Mouse (Mus musculus) myocyte (in vitro differentiated cells): ENCODE data around the gene Prl3b1. TPM values are rescaled to one million over a fixed set of nuclear protein-coding genes. Genes with fewer than 3 reads are reported as not detected.

Experiments used
- H3K27me3 ChIP-seq: one replicate; pipeline ENCODE4 v1.6.1; 2011; ENCODE audit not compliant: control insufficient read depth, insufficient read depth, insufficient read length
- H3K36me3 ChIP-seq: one replicate; pipeline ENCODE4 v1.6.1; 2011; ENCODE audit not compliant: control insufficient read depth, insufficient read depth
- H3K4me2 ChIP-seq: one replicate; pipeline ENCODE4 v1.6.1; 2011; ENCODE audit warnings: low read depth, control low read depth
- H3K4me3 ChIP-seq: one replicate; pipeline ENCODE4 v1.5.1; 2011; ENCODE audit warnings: mild to moderate bottlenecking, control low read depth, moderate library complexity
- H3K79me2 ChIP-seq: one replicate; pipeline ENCODE4 v1.6.1; 2011; ENCODE audit not compliant: control insufficient read depth, insufficient read depth
- H3ac ChIP-seq: one replicate; pipeline ENCODE4 v1.6.1; 2011; ENCODE audit not compliant: control insufficient read depth, insufficient read length
- CEBPB ChIP-seq: IDR thresholded peaks from 2 replicates; pipeline ENCODE4 v1.6.1; 2011; ENCODE audit warnings: mild to moderate bottlenecking, moderate library complexity; ENCODE audit not compliant: poor library complexity, insufficient read depth, severe bottlenecking
- E2F4 ChIP-seq: IDR thresholded peaks from one replicate; pipeline ENCODE4 v1.6.1; 2011; ENCODE audit warnings: mild to moderate bottlenecking, control low read depth, moderate library complexity; ENCODE audit not compliant: insufficient read depth
- MAX ChIP-seq: IDR thresholded peaks from one replicate; pipeline ENCODE4 v1.6.1; 2011; ENCODE audit warnings: low read depth, mild to moderate bottlenecking, control low read depth
- MYOD1 ChIP-seq, 3 experiments: IDR thresholded peaks; one replicate each; pipeline ENCODE4 v1.6.1; 2011; ENCODE audit warnings: control low read depth in 2 of 3, low read depth in 2 of 3, mild to moderate bottlenecking in 2 of 3, moderate library complexity in 1 of 3; ENCODE audit not compliant: insufficient read length in 2 of 3, control insufficient read depth in 1 of 3
- MYOG ChIP-seq, 3 experiments: IDR thresholded peaks; one replicate each; pipeline ENCODE4 v1.6.1; 2011; ENCODE audit warnings: control low read depth in 2 of 3, low read depth in 2 of 3, mild to moderate bottlenecking in 2 of 3; ENCODE audit not compliant: insufficient read length in 2 of 3, control insufficient read depth in 1 of 3, insufficient read depth in 1 of 3
- POLR2A ChIP-seq: IDR thresholded peaks from one replicate; pipeline ENCODE4 v1.6.1; 2011; ENCODE audit warnings: low read depth, mild to moderate bottlenecking, control low read depth, moderate library complexity; ENCODE audit not compliant: insufficient read length
- POLR2AphosphoS2 ChIP-seq: IDR thresholded peaks from one replicate; pipeline ENCODE4 v1.6.1; 2011; ENCODE audit warnings: low read depth, control low read depth; ENCODE audit not compliant: insufficient read length
- REST ChIP-seq: IDR thresholded peaks from one replicate; pipeline ENCODE4 v1.6.1; 2011; ENCODE audit warnings: mild to moderate bottlenecking, control low read depth, moderate library complexity; ENCODE audit not compliant: insufficient read depth, insufficient read length
- SRF ChIP-seq: IDR thresholded peaks from one replicate; pipeline ENCODE4 v1.6.1; 2011; ENCODE audit warnings: low read depth; ENCODE audit not compliant: control insufficient read depth, insufficient read length
- TCF12 ChIP-seq: IDR thresholded peaks from one replicate; pipeline ENCODE4 v1.6.1; 2011; ENCODE audit warnings: mild to moderate bottlenecking, control low read depth; ENCODE audit not compliant: poor library complexity, insufficient read depth, severe bottlenecking
- TCF3 ChIP-seq: IDR thresholded peaks from one replicate; pipeline ENCODE4 v1.6.1; 2011; ENCODE audit warnings: low read depth, control low read depth; ENCODE audit not compliant: insufficient read length
- USF1 ChIP-seq: IDR thresholded peaks from one replicate; pipeline ENCODE4 v1.6.1; 2011; ENCODE audit warnings: low read depth, mild to moderate bottlenecking, control low read depth, moderate library complexity
- polyA plus RNA-seq: library from polyadenylated mRNA; unstranded; fragments of >200 nt; fragmentation: generic; extraction: Trizol; gene quantifications from one replicate; pipeline ENCODE4 v1.2.1, GENCODE M21; 2012; ENCODE audit warnings: missing spikeins

Prl3b1 gene
- not detected for polyA plus RNA-seq

DNA sequence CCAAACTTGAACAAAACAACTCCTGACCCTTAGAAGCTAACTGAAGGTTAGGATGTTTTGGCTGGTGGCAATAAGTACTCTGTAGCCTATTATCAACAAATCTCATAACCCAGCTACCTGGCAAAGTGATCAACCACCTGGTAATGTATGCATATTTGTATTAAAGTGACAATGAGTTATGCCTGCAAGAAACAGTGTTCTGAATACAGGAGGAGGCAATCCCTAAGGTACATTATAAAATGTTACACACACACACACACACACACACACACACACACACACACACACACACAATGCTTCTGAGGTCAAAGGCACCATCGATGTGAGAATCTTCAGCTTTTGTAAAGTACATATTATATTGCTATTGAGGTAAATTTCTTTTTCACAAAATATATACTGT is at the start of gene Prl3b1:
Gene Prl3b1, plus strand, starts transcription at position 301 of the 400 bp plus-strand sequence.
- no peaks in the 10 kb centered on the region for H3K36me3 ChIP-seq
- H3K4me3 ChIP-seq: no peak within 1 kb of the TSS
- H3ac ChIP-seq: no peak within 1 kb of the TSS
- H3K4me2 ChIP-seq: no peak within 1 kb of the TSS
- H3K79me2 ChIP-seq: no peaks in the 10 kb centered on the region
- TF ChIP-seq POLR2A (no peak), TCF12 (no peak), POLR2AphosphoS2 (no peak), E2F4 (no peak), MAX (no peak), MYOD1 (IDR thresholded peaks at IDR 0.05; ENCODE audit: control insufficient read depth in 1 of 3, insufficient read length in 2 of 3, low read depth in 2 of 3) (no peak), CEBPB (no peak), MYOG (IDR thresholded peaks at IDR 0.05; ENCODE audit: control insufficient read depth in 1 of 3, insufficient read depth in 1 of 3, insufficient read length in 2 of 3, low read depth in 2 of 3) (no peak), SRF (no peak), USF1 (no peak), REST (no peak), TCF3 (no peak)
- H3K27me3 ChIP-seq: no peaks in the 10 kb centered on the region

DNA sequence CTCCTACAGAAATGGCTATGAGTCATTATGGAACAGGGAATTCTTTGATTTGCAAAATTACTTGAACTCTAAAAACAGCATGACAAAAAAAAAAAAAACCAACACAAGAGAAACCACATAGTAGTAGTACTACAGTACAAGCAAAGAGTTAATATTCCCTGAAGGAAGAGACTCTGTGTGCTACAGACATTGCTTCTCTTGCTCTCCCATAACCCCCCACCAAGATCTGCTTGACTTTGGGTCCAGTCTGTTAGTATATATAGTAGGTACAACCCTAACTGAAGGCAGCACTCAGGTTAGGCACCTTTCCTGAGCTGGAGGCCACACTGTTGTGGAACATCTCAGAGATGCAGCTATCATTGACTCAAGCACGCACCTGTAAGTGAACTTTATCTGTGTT is 45.3 kb upstream of the Prl3b1 start, which contains the start of gene Prl3c1:
Gene Prl3c1, plus strand, starts transcription at position 301 of the 400 bp plus-strand sequence.
- Histone ChIP-seq H3K27me3 (no peaks in the 10 kb centered on the region), H3ac (no peak within 1 kb of the TSS), H3K4me2 (no peak within 1 kb of the TSS), H3K4me3 (no peak within 1 kb of the TSS), H3K79me2 (no peaks in the 10 kb centered on the region), H3K36me3 (no peaks in the 10 kb centered on the region)
- TF ChIP-seq TCF3 (no peak), REST (no peak), SRF (no peak), USF1 (no peak), MAX (no peak), MYOG (IDR thresholded peaks at IDR 0.05; ENCODE audit: control insufficient read depth in 1 of 3, insufficient read depth in 1 of 3, insufficient read length in 2 of 3, low read depth in 2 of 3) (no peak), POLR2A (no peak), MYOD1 (IDR thresholded peaks at IDR 0.05; ENCODE audit: control insufficient read depth in 1 of 3, insufficient read length in 2 of 3, low read depth in 2 of 3) (no peak), CEBPB (no peak), E2F4 (no peak), TCF12 (no peak), POLR2AphosphoS2 (no peak)

DNA sequence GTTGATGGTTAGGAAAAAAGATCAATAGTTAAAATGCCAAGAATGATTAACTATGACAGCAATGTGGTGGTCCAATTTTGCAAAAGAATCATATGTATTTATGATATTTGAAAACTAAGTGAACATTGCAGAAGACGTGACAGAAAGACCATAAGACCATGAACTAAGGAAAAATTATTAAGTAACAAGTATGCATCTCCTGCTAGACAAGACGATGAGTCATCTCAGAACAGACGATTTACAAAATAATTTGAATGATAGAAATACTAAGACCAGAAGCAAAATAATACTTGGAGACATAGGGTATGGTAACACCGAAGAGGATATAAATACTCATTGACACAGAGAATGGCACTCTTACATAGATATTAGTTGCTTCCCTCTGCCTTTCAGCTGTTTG is 17.5 kb downstream of the Prl3b1 start, which contains the start of gene Prl3a1:
Gene Prl3a1, plus strand, starts transcription at position 301 of the 400 bp plus-strand sequence.
- Histone ChIP-seq H3K27me3 (no peaks in the 10 kb centered on the region), H3ac (no peak within 1 kb of the TSS), H3K4me3 (no peak within 1 kb of the TSS), H3K79me2 (no peaks in the 10 kb centered on the region), H3K36me3 (no peaks in the 10 kb centered on the region), H3K4me2 (no peak within 1 kb of the TSS)
- TF ChIP-seq CEBPB (no peak), E2F4 (no peak), MYOD1 (IDR thresholded peaks at IDR 0.05; ENCODE audit: control insufficient read depth in 1 of 3, insufficient read length in 2 of 3, low read depth in 2 of 3) (no peak), MAX (no peak), TCF3 (no peak), USF1 (no peak), MYOG (IDR thresholded peaks at IDR 0.05; ENCODE audit: control insufficient read depth in 1 of 3, insufficient read depth in 1 of 3, insufficient read length in 2 of 3, low read depth in 2 of 3) (no peak), SRF (no peak), REST (no peak)

Other genes starting within 250 kb of the Prl3b1 start
- gene Prl, start 184.3 kb upstream of the Prl3b1 start, polyA plus RNA-seq: not detected
- not detected for gene Prl3d1, start 147.7 kb upstream of the Prl3b1 start, polyA plus RNA-seq
- not detected for gene Prl3d2, start 120.1 kb upstream of the Prl3b1 start, polyA plus RNA-seq
- not detected for gene Prl3d3, start 85.1 kb upstream of the Prl3b1 start, polyA plus RNA-seq
- not detected for gene Prl3c1, start 45.2 kb upstream of the Prl3b1 start, polyA plus RNA-seq
- gene Prl3a1, start 17.6 kb downstream of the Prl3b1 start, polyA plus RNA-seq: not detected
- gene Prl6a1, start 70.8 kb downstream of the Prl3b1 start, polyA plus RNA-seq: not detected
- gene Prl8a2, start 103.8 kb downstream of the Prl3b1 start, polyA plus RNA-seq: not detected
- not detected for gene Prl2b1, start 149.0 kb downstream of the Prl3b1 start, polyA plus RNA-seq
- not detected for gene Prl8a6, start 196.8 kb downstream of the Prl3b1 start, polyA plus RNA-seq